Mouse (Mus musculus) thymus, adult 18-20 months (tissue): Measurements from ENCODE around the gene Arhgap17.

Source experiments
- DNase-seq, 2 experiments: peaks; one replicate each; pipeline ENCODE4 v3.0.0; 2022; ENCODE audit warnings: mixed read lengths in 2 of 2

Gene Arhgap17

GRCm38 (mm10) chr7:123273056-123273455 is 96.7 kb downstream of the Arhgap17 start:
- no peak for DNase-seq

GRCm38 (mm10) chr7:123258103-123258502 is 111.6 kb downstream of the Arhgap17 start:
- no peak for DNase-seq

- DNase-seq: no peak
Measured at GRCm38 (mm10) chr7:123254196-123254970, 115.3 kb downstream of the Arhgap17 start.

GRCm38 (mm10) chr7:123253396-123253795 is 116.3 kb downstream of the Arhgap17 start:
- DNase-seq: no peak

GRCm38 (mm10) chr7:123251343-123251742 is 118.4 kb downstream of the Arhgap17 start:
- DNase-seq: no peak

GRCm38 (mm10) chr7:123248166-123248565 is 121.5 kb downstream of the Arhgap17 start:
- DNase-seq: no peak

- DNase-seq: no peak
Measured at GRCm38 (mm10) chr7:123246504-123247084, 123.1 kb downstream of the Arhgap17 start.

DNA sequence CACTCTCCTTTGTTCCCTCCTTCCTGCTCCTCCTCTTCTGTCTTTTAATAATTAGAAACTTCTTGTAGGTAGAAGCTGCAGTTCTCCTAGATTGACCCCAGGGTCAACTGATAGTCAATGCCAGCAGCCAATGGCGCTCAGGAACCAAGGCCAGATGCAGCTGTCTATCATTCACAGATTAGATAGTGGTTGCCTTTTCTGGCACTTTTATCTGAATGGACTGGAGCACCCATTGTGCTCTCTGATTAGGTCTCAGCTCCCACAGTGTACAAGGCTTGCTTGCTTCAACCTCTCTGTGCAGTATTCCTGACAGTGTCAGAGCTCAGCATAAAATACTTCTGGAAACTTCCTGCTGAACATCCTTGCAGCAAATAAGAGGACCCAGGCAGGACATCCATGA is 124.9 kb downstream of the Arhgap17 start:
- no peak for DNase-seq

DNA sequence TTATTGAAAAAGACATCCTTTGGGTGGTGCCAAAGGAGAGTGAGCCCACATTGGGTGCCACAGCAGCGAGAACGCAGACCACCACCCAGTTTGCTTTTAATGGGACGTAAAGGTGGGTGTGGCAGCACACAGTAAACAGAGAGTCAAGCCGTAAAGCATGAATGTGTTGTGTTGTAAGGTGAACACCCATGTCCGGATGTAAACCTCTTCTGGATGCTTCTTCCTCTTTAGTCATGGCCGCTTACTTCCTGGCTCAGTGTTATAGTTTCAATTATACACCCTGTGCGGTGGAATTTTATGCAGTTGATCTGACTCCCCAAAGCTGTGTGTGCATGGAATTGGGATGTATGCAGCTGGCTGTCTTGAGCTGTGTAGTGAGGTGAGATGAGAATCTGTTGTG is 127.5 kb downstream of the Arhgap17 start:
- DNase-seq: no peak

DNA sequence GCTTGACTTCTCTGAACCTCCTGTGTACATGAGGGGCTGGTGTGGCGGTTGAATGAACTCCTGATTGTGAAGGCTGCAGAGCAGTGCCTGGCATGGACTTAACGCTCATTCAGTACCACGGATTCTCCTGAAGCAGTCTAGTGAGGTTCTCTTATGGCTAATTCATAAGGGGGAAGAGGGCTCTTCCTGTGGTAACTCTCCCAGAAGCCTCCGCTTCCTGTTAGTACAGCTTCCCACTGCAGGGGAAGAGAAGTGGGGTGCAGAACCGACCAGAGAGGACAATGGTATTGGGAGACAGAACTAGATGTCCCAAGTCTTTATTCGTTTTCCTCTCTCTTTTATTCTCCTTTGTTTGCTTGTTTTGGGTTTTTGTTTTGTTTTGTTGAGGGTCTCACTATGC is 129.7 kb downstream of the Arhgap17 start:
- DNase-seq: no peak

GRCm38 (mm10) chr7:123238621-123239020 is 131.1 kb downstream of the Arhgap17 start:
- no peak for DNase-seq

DNA sequence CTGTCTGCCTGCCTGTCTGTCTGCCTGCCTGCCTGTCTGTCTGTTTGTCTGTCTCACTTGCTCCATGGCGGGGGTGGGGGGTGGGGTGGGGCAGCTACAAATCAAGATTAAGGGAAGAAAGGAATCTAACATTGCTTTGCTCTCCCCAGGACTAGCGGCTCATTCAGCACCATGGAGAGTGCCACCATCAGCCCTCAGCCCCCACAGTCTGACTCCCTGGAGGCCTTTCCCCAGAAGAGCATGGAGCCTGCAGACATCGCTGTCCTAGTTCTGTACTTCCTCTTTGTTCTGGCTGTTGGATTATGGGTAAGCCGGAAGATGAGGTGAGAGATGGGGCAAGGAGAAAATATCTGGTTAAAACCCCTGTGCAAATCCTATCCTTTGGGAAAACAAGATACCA is 134.3 kb downstream of the Arhgap17 start:
- DNase-seq: no peak
